Mouse (Mus musculus): ENCODE results near the gene Sowahb.

Sowahb gene

GRCm38 (mm10) chr5:93002615-93003014 lies 42.2 kb downstream of the Sowahb start:
- peak; percentile 46 for DNase-seq (ENCODE audit: low read depth, low spot score)

- peak; percentile 86 for DNase-seq (ENCODE audit: low read depth, low spot score)
These were observed 43.8 kb downstream of the Sowahb start for GRCm38 (mm10) chr5:93000774-93001757.

- no peak for DNase-seq (ENCODE audit: low read depth, low spot score)
These were observed 44.8 kb downstream of the Sowahb start for GRCm38 (mm10) chr5:93000060-93000459.

GRCm38 (mm10) chr5:92998494-92999016 lies 46.3 kb downstream of the Sowahb start:
- DNase-seq (ENCODE audit: low read depth, low spot score) = no peak

- DNase-seq (ENCODE audit: low read depth, low spot score) = peak; percentile 33
These were observed 47.2 kb downstream of the Sowahb start for GRCm38 (mm10) chr5:92997428-92998120.

GRCm38 (mm10) chr5:92994861-92995260 lies 50.0 kb downstream of the Sowahb start:
- no peak for DNase-seq (ENCODE audit: low read depth, low spot score)

GRCm38 (mm10) chr5:92994309-92994708 lies 50.5 kb downstream of the Sowahb start:
- no peak for DNase-seq (ENCODE audit: low read depth, low spot score)

- no peak for DNase-seq (ENCODE audit: low read depth, low spot score)
These were observed 52.7 kb downstream of the Sowahb start for GRCm38 (mm10) chr5:92992106-92992505.
